Mouse (Mus musculus): Measurements from ENCODE around the gene Plaur. TPM values are rescaled to one million over a fixed set of nuclear protein-coding genes. Genes with fewer than 3 reads are reported as not detected.
A peak's percentile ranks its signal among the peaks of the same experiment; 100 is the strongest.
"Not testable (repeated sequence)": the region's sequence is repeated elsewhere in the genome, so short reads cannot be mapped to it uniquely, and the experiment has no call there.

Gene Plaur
- total RNA-seq, 2 experiments from 2014 or later: 1.9 to 3.3 TPM

- DNase-seq: no peak
- intact Hi-C loops (cut with DNase I): loop anchor here (1.0 to 5.0 kb wide), 3 partner anchors 72 to 188 kb away; partner anchors contain the start of genes Pinlyp and Xrcc1
Observed at GRCm38 (mm10) chr7:24474811-24475506, 12.7 kb downstream of the Plaur start.

GRCm38 (mm10) chr7:24476338-24476737, 14.1 kb downstream of the Plaur start:
- intact Hi-C loops (cut with DNase I): no loop called here
- DNase-seq: no peak

- intact Hi-C loops (cut with DNase I): no loop called here
- DNase-seq: no peak
Observed at GRCm38 (mm10) chr7:24476856-24477255, 14.6 kb downstream of the Plaur start.

GRCm38 (mm10) chr7:24478911-24479310, 16.6 kb downstream of the Plaur start:
- no peak for DNase-seq
- intact Hi-C loops (cut with DNase I): no loop called here

GRCm38 (mm10) chr7:24479685-24480084, 17.4 kb downstream of the Plaur start:
- intact Hi-C loops (cut with DNase I): loop anchor here (2.0 kb wide), 1 partner anchor 27 kb away; the partner anchor contains the start of gene Zfp428
- DNase-seq: no peak

GRCm38 (mm10) chr7:24480121-24480941, 18.0 kb downstream of the Plaur start:
- DNase-seq: no peak
- intact Hi-C loops (cut with DNase I): loop anchor here (2.0 kb wide), 1 partner anchor 26 kb away; the partner anchor contains the start of gene Zfp428

- DNase-seq: no peak
- intact Hi-C loops (cut with DNase I): loop anchor here (2.0 kb wide), 1 partner anchor 26 kb away; the partner anchor contains the start of gene Zfp428
Observed at GRCm38 (mm10) chr7:24480986-24481473, 18.7 kb downstream of the Plaur start.

- DNase-seq: peak; percentile 82 to 84
- intact Hi-C loops (cut with DNase I): loop anchor here (2.0 kb wide), 1 partner anchor 25 kb away; the partner anchor contains the start of gene Zfp428
Observed at GRCm38 (mm10) chr7:24481474-24482207, 19.4 kb downstream of the Plaur start, which contains the start of gene Cadm4. Cadm4 (plus strand) TSS chr7:24482023.

- DNase-seq: no peak
- intact Hi-C loops (cut with DNase I): no loop called here
Observed at GRCm38 (mm10) chr7:24482208-24483020, 20.1 kb downstream of the Plaur start.

- intact Hi-C loops (cut with DNase I); DNase-seq: not testable (repeated sequence)
Observed at GRCm38 (mm10) chr7:24483291-24483690, 21.0 kb downstream of the Plaur start.

GRCm38 (mm10) chr7:24485481-24485880, 23.2 kb downstream of the Plaur start:
- no peak for DNase-seq
- intact Hi-C loops (cut with DNase I): no loop called here

- intact Hi-C loops (cut with DNase I): no loop called here
- no peak for DNase-seq
Observed at GRCm38 (mm10) chr7:24486654-24487130, 24.4 kb downstream of the Plaur start.

GRCm38 (mm10) chr7:24487403-24487802, 25.1 kb downstream of the Plaur start:
- DNase-seq: no peak
- intact Hi-C loops (cut with DNase I): no loop called here

- intact Hi-C loops (cut with DNase I): no loop called here
- no peak for DNase-seq
Observed at GRCm38 (mm10) chr7:24488303-24488702, 26.0 kb downstream of the Plaur start.

GRCm38 (mm10) chr7:24499856-24500577, 37.7 kb downstream of the Plaur start:
- no peak for DNase-seq
- intact Hi-C loops (cut with DNase I): no loop called here

GRCm38 (mm10) chr7:24500929-24501328, 38.6 kb downstream of the Plaur start:
- intact Hi-C loops (cut with DNase I): no loop called here
- DNase-seq: peak in 1 of 2 experiments; percentile 25

GRCm38 (mm10) chr7:24501492-24501891, 39.2 kb downstream of the Plaur start:
- intact Hi-C loops (cut with DNase I): no loop called here
- DNase-seq: peak in 1 of 2 experiments; percentile 31

- intact Hi-C loops (cut with DNase I): no loop called here
- no peak for DNase-seq
Observed at GRCm38 (mm10) chr7:24504004-24504403, 41.7 kb downstream of the Plaur start.

- intact Hi-C loops (cut with DNase I): loop anchor here (5.0 kb wide), 1 partner anchor 63 kb away; no protein-coding TSS in a partner anchor
- DNase-seq: no peak
Observed at GRCm38 (mm10) chr7:24504868-24505267, 42.6 kb downstream of the Plaur start.

All from heart, postnatal 36 days (tissue).